Mouse (Mus musculus) erythroblast, embryonic 14.5 days (primary cell): ENCODE measurements around the gene Dck.

Experiments used
- GATA1 ChIP-seq: IDR thresholded peaks from 2 replicates; pipeline ENCODE4 v1.6.1; 2012; ENCODE audit warnings: low read length, inconsistent platforms, mixed read lengths
- TAL1 ChIP-seq: IDR thresholded peaks from 3 replicates; pipeline ENCODE4 v1.6.1; 2012; ENCODE audit warnings: low read length, inconsistent platforms, mixed read lengths

- no peak for TF ChIP-seq GATA1
- TF ChIP-seq TAL1 = no peak
Measured at GRCm38 (mm10) chr5:88766863-88767262, 2.1 kb downstream of the Dck start.
